Mouse (Mus musculus) CH12.LX (cell line): Measurements from ENCODE around the gene Atp6v1g3. TPM values are rescaled to one million over a fixed set of nuclear protein-coding genes. Genes with fewer than 3 reads are reported as not detected.

ENCODE experiments used
- DNase-seq: peaks from one replicate; pipeline ENCODE4 v3.0.0-alpha.2; 2013; ENCODE audit errors: extremely low read depth
- H3K27ac ChIP-seq: 2 replicates; pipeline ENCODE4 v1.5.1; 2012; ENCODE audit warnings: low read depth, mild to moderate bottlenecking, control low read depth, moderate library complexity; ENCODE audit not compliant: insufficient read depth
- H3K27me3 ChIP-seq: replicated peaks from 2 replicates; pipeline ENCODE3; 2012; ENCODE audit warnings: inconsistent platforms
- H3K36me3 ChIP-seq, 2 experiments: replicated peaks in 1 of 2; 2 replicates each; pipeline versions ENCODE3 to v1.6.1; 2012; ENCODE audit warnings: inconsistent platforms in 1 of 2, low read length in 1 of 2, mild to moderate bottlenecking in 1 of 2, mixed read lengths in 1 of 2, moderate library complexity in 1 of 2; ENCODE audit not compliant: control insufficient read depth in 1 of 2, insufficient read depth in 1 of 2
- H3K4me1 ChIP-seq, 2 experiments: 2 replicates each; pipeline ENCODE4 v1.6.1; 2012; ENCODE audit warnings: inconsistent platforms in 1 of 2, moderate library complexity in 1 of 2; ENCODE audit not compliant: insufficient read depth in 2 of 2, control insufficient read depth in 1 of 2
- H3K4me2 ChIP-seq: 2 replicates; pipeline ENCODE4 v1.6.1; 2012; ENCODE audit warnings: low read depth, mild to moderate bottlenecking, control low read depth; ENCODE audit not compliant: poor library complexity, insufficient read depth, severe bottlenecking
- H3K4me3 ChIP-seq, 3 experiments: fragments of 150-350 bp in 1 of 3; sonication (generic) in 1 of 3; replicated peaks in 1 of 3; 2 replicates each; pipeline versions ENCODE3 to v1.5.1; 2011 to 2012; ENCODE audit warnings: low read depth in 2 of 3, low read length in 2 of 3, mild to moderate bottlenecking in 2 of 3, moderate library complexity in 2 of 3, control low read depth in 1 of 3, improper control_type of control experiment in 1 of 3, inconsistent platforms in 1 of 3, mixed read lengths in 1 of 3; ENCODE audit not compliant: poor library complexity in 1 of 3
- H3K79me2 ChIP-seq: replicated peaks from 2 replicates; pipeline ENCODE4 v1.6.1; 2012; ENCODE audit warnings: mild to moderate bottlenecking, moderate library complexity; ENCODE audit not compliant: control insufficient read depth, poor library complexity, insufficient read depth, severe bottlenecking; ENCODE audit errors: extremely low read depth
- H3K9ac ChIP-seq: 2 replicates; pipeline ENCODE4 v1.6.1; 2012; ENCODE audit warnings: low read depth, mild to moderate bottlenecking, control low read depth, moderate library complexity; ENCODE audit not compliant: insufficient read depth
- H3K9me3 ChIP-seq: replicated peaks from 2 replicates; pipeline ENCODE3; 2012; ENCODE audit warnings: low read length, inconsistent platforms, mixed read lengths
- BHLHE40 ChIP-seq: IDR thresholded peaks from 2 replicates; pipeline ENCODE4 v1.6.1; 2011; ENCODE audit warnings: mild to moderate bottlenecking, low read depth, low read length, improper control_type of control experiment
- CHD1 ChIP-seq: IDR thresholded peaks from 2 replicates; pipeline ENCODE4 v1.6.1; 2012; ENCODE audit warnings: low read depth, low read length, improper control_type of control experiment, inconsistent platforms
- CTCF ChIP-seq, 2 experiments: IDR thresholded peaks in 1 of 2; conservative IDR thresholded peaks in 1 of 2; 2 replicates each; pipeline ENCODE4 v1.5.1; 2011 to 2012; ENCODE audit warnings: low read depth in 2 of 2, low read length in 2 of 2, improper control_type of control experiment in 1 of 2, inconsistent platforms in 1 of 2, mild to moderate bottlenecking in 1 of 2, moderate library complexity in 1 of 2
- E2F4 ChIP-seq: IDR thresholded peaks from 2 replicates; pipeline ENCODE4 v1.6.1; 2011; ENCODE audit warnings: low read depth, low read length, improper control_type of control experiment; ENCODE audit not compliant: insufficient replicate concordance
- EP300 ChIP-seq: IDR thresholded peaks from 2 replicates; pipeline ENCODE4 v1.6.1; 2011; ENCODE audit warnings: low read length, improper control_type of control experiment
- HCFC1 ChIP-seq: IDR thresholded peaks from 2 replicates; pipeline ENCODE4 v1.6.1; 2012; ENCODE audit warnings: low read depth, mild to moderate bottlenecking, inconsistent platforms, low read length, improper control_type of control experiment
- IRF4 ChIP-seq: IDR thresholded peaks from 2 replicates; pipeline ENCODE4 v1.6.1; 2014; ENCODE audit warnings: low read depth, mild to moderate bottlenecking, inconsistent platforms, low read length, improper control_type of control experiment
- JUN ChIP-seq: IDR thresholded peaks from 2 replicates; pipeline ENCODE4 v1.6.1; 2011; ENCODE audit warnings: low read depth, mild to moderate bottlenecking, low read length, improper control_type of control experiment, moderate library complexity; ENCODE audit not compliant: insufficient read depth
- MAFK ChIP-seq: IDR thresholded peaks from 2 replicates; pipeline ENCODE4 v1.6.1; 2011; ENCODE audit warnings: low read length, improper control_type of control experiment; ENCODE audit not compliant: insufficient replicate concordance
- MAX ChIP-seq: IDR thresholded peaks from 2 replicates; pipeline ENCODE4 v1.6.1; 2011; ENCODE audit warnings: low read length, improper control_type of control experiment
- MEF2A ChIP-seq: IDR thresholded peaks from 2 replicates; pipeline ENCODE4 v1.6.1; 2014; ENCODE audit warnings: low read depth, mild to moderate bottlenecking, inconsistent platforms, low read length, improper control_type of control experiment, borderline replicate concordance
- NRF1 ChIP-seq: IDR thresholded peaks from 2 replicates; pipeline ENCODE4 v1.6.1; 2014; ENCODE audit warnings: low read depth, mild to moderate bottlenecking, inconsistent platforms, low read length, improper control_type of control experiment, moderate library complexity
- POLR2A ChIP-seq: IDR thresholded peaks from 2 replicates; pipeline ENCODE4 v1.6.1; 2011; ENCODE audit warnings: low read depth, mild to moderate bottlenecking, improper control_type of control experiment, low read length
- RCOR1 ChIP-seq: conservative IDR thresholded peaks from 2 replicates; pipeline ENCODE4 v1.6.1; 2012; ENCODE audit warnings: low read depth, mild to moderate bottlenecking, inconsistent platforms, low read length, improper control_type of control experiment
- SIN3A ChIP-seq: IDR thresholded peaks from 2 replicates; pipeline ENCODE4 v1.6.1; 2012; ENCODE audit warnings: low read length, improper control_type of control experiment, inconsistent platforms
- USF1 ChIP-seq: IDR thresholded peaks from 2 replicates; pipeline ENCODE4 v1.6.1; 2014; ENCODE audit warnings: low read depth, mild to moderate bottlenecking, inconsistent platforms, low read length, improper control_type of control experiment
- ZKSCAN1 ChIP-seq: IDR thresholded peaks from 2 replicates; pipeline ENCODE4 v1.6.1; 2012; ENCODE audit warnings: low read depth, inconsistent platforms, low read length, improper control_type of control experiment, borderline replicate concordance
- ZMIZ1 ChIP-seq: IDR thresholded peaks from 2 replicates; pipeline ENCODE4 v1.6.1; 2012; ENCODE audit warnings: low read depth, mild to moderate bottlenecking, inconsistent platforms, low read length, improper control_type of control experiment
- ZNF384 ChIP-seq: IDR thresholded peaks from 2 replicates; pipeline ENCODE4 v1.6.1; 2012; ENCODE audit warnings: low read depth, low read length, improper control_type of control experiment, inconsistent platforms
- dilution Hi-C: fragments of 300-500 bp; cut with MboI; formaldehyde crosslinking; loops from 2 replicates; pipeline ENCODE4 v1.14.3; 2020; ENCODE audit warnings: low sequenced_read_pairs; ENCODE audit not compliant: extremely low pct_unique_long_range_greater_than_20kb, extremely low pct_ligation_motif_present
- in situ Hi-C: fragments of 300-500 bp; cut with MboI; formaldehyde crosslinking; loops from 3 replicates; pipeline ENCODE4 v1.14.3; 2019; ENCODE audit warnings: low sequenced_read_pairs, low pct_ligation_motif_present, low pct_unique_long_range_greater_than_20kb, mixed read lengths
- polyA plus RNA-seq: library from polyadenylated mRNA; unstranded; fragments of >175 nt; gene quantifications from 2 replicates; pipeline ENCODE4 v1.2.1, GENCODE M21; 2012; ENCODE audit warnings: low read depth; ENCODE audit not compliant: insufficient read length
- total RNA-seq, 2 experiments: library from RNA; depleted of rRNA; stranded (reverse); fragments of 300-350 nt in 1 of 2; fragments of >200 nt in 1 of 2; gene quantifications; 2 replicates each; pipeline ENCODE4 v1.2.3; 2012 to 2014

Gene Atp6v1g3
- not detected in 2 replicates for total RNA-seq (2012; rRNA removed)
- total RNA-seq (2014; rRNA removed) = not detected in 2 replicates
- polyA plus RNA-seq = not detected in 2 replicates

GRCm38 (mm10) chr1:138273438-138273837 lies at the start of gene Atp6v1g3:
Gene Atp6v1g3, plus strand, starts transcription at chr1:138273738.
- dilution Hi-C loops = no loop called here
- in situ Hi-C loops = loop anchor here (10.0 kb wide), 1 partner anchor 139 kb away; no protein-coding TSS in a partner anchor

DNA sequence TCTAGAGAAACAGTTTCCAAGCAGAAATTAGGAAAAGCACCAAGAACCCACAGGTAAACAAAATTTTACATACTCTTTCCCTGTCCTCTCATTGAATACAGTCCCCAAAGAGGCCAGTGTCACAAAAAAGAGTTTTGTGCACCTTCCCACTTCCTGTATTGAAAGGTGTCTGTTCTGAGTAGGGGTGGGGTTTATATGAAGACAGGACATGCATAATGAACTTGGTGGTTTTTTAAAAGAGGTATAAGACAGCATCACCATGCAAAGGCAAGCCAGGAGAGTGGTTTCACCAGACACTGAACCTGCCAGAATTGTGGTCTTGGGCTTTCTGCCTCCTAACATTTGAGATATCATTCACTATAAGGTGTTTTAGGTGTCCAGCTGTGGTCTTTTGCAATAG lies 40.5 kb upstream of the Atp6v1g3 start:
- no peaks in the 10 kb centered on the region for H3K9me3 ChIP-seq
- H3K4me2 ChIP-seq = no peak overlapping the region
- no peaks in the 10 kb centered on the region for H3K79me2 ChIP-seq
- H3K4me1 ChIP-seq = peaks cover 0 to 5% of the 10 kb centered on the region in 2 experiments; a peak in 1 of 4 replicates
- TF ChIP-seq CTCF (conservative IDR thresholded peaks at IDR 0.05 in 1 of 2, IDR thresholded peaks at IDR 0.05 in 1 of 2; ENCODE audit: low read depth in 2 of 2, low read length in 2 of 2) (no peak), MAX (no peak), ZKSCAN1 (no peak), USF1 (no peak)
- dilution Hi-C loops = no loop called here
- H3K27ac ChIP-seq = no peak overlapping the region
- H3K4me3 ChIP-seq = no peak overlapping the region
- no peaks in the 10 kb centered on the region for H3K27me3 ChIP-seq
- no peak overlapping the region for H3K9ac ChIP-seq
- in situ Hi-C loops = no loop called here
- no peak for DNase-seq
- no peaks in the 10 kb centered on the region for H3K36me3 ChIP-seq

More at GRCm38 (mm10) chr1:138273438-138273837, at the start of gene Atp6v1g3:
- Histone ChIP-seq H3K79me2 (no peaks in the 10 kb centered on the region), H3K36me3 (no peaks in the 10 kb centered on the region), H3K4me1 (peaks cover 0 to 9% of the 10 kb centered on the region in 2 experiments; a peak in 2 of 4 replicates), H3K4me3 (no peak within 1 kb of the TSS), H3K9ac (no peak within 1 kb of the TSS), H3K9me3 (no peaks in the 10 kb centered on the region), H3K4me2 (no peak within 1 kb of the TSS), H3K27ac (no peak within 1 kb of the TSS), H3K27me3 (peaks cover 2% of the 10 kb centered on the region)
- TF ChIP-seq POLR2A (no peak), MEF2A (no peak), CHD1 (no peak), EP300 (no peak)
- DNase-seq = no peak

- Histone ChIP-seq H3K4me2 (no peak overlapping the region), H3K4me3 (no peak overlapping the region), H3K9ac (no peak overlapping the region), H3K27me3 (no peaks in the 10 kb centered on the region), H3K79me2 (no peaks in the 10 kb centered on the region), H3K9me3 (no peaks in the 10 kb centered on the region), H3K4me1 (peaks cover 0 to 5% of the 10 kb centered on the region in 2 experiments; a peak in 2 of 4 replicates), H3K27ac (no peak overlapping the region), H3K36me3 (no peaks in the 10 kb centered on the region)
- TF ChIP-seq CTCF (conservative IDR thresholded peaks at IDR 0.05 in 1 of 2, IDR thresholded peaks at IDR 0.05 in 1 of 2; ENCODE audit: low read depth in 2 of 2, low read length in 2 of 2) (no peak), IRF4 (no peak), ZNF384 (no peak), JUN (no peak), SIN3A (no peak), CHD1 (no peak), MAFK (no peak), RCOR1 (no peak), BHLHE40 (no peak), HCFC1 (no peak), POLR2A (no peak), NRF1 (no peak), E2F4 (no peak), ZMIZ1 (no peak)
- dilution Hi-C loops = no loop called here
- no peak for DNase-seq
- in situ Hi-C loops = no loop called here
These were observed 36.3 kb upstream of the Atp6v1g3 start for GRCm38 (mm10) chr1:138237252-138237651.
